Mouse (Mus musculus): Measurements from ENCODE around the gene Gm42669. TPM values are rescaled to one million over a fixed set of nuclear protein-coding genes. Genes with fewer than 3 reads are reported as not detected.

Gene Gm42669
- polyA plus RNA-seq, 1 experiment: not detected

Other genes starting within 250 kb of the Gm42669 start
- 4.7 and 7.5 TPM in 2 replicates for gene Tgfbr3, start 218.0 kb upstream of the Gm42669 start, polyA plus RNA-seq (2012; rRNA removed)
- 0.32 and 0.41 TPM in 2 replicates for gene Brdt, start 176.5 kb upstream of the Gm42669 start, polyA plus RNA-seq (2012; rRNA removed)
- gene Ephx4, start 104.9 kb upstream of the Gm42669 start, polyA plus RNA-seq (2012; rRNA removed): 0.19 and 0.71 TPM in 2 replicates
- not detected in 2 replicates for gene Lpcat2b, start 76.1 kb upstream of the Gm42669 start, polyA plus RNA-seq (2012; rRNA removed)
- gene Btbd8, start 69.6 kb upstream of the Gm42669 start, polyA plus RNA-seq (2012; rRNA removed): 0.73 and 1.0 TPM in 2 replicates
- not detected in 2 replicates for gene 1700028K03Rik, start 27.1 kb downstream of the Gm42669 start, polyA plus RNA-seq (2012; rRNA removed)
- gene Rpap2, start 89.8 kb downstream of the Gm42669 start, polyA plus RNA-seq (2012; rRNA removed): 1.6 and 1.9 TPM in 2 replicates
- gene Glmn, start 90.3 kb downstream of the Gm42669 start, polyA plus RNA-seq (2012; rRNA removed): 0.41 and 0.53 TPM in 2 replicates
- gene Gfi1, start 218.4 kb downstream of the Gm42669 start, polyA plus RNA-seq (2012; rRNA removed): 6.1 and 7.2 TPM in 2 replicates

All from large intestine, adult 2 months (tissue).